ENCODE assay signal across 1 mouse cellular context in genomic region chr4:129032963-129033951, GRCm38 (mm10).
TF ChIP-seq lines count a peak whose summit lies in the region.

No protein-coding gene starts in this region.

TF ChIP-seq in CH12.LX, 34 proteins besides CTCF, POLR2A, EP300 and RAD21 (continued from another document):
- TF ChIP-seq TBP (conservative IDR thresholded peaks at IDR 0.05; ENCODE audit: low read depth, low read length), result peak; percentile 75; the same call in 1 of the 2 replicates
- TF ChIP-seq MAZ (IDR thresholded peaks at IDR 0.05; ENCODE audit: low read depth, low read length), result no peak
